Mouse (Mus musculus) embryonic facial prominence, embryonic 11.5 days (tissue): ENCODE results near the gene Zfp341. TPM values are rescaled to one million over a fixed set of nuclear protein-coding genes. Genes with fewer than 3 reads are reported as not detected.

Source experiments
- ATAC-seq: fragments of 200-750 bp; cut with Nextera tagmentation; replicated peaks from 2 replicates; pipeline ENCODE4 v1.8.0; 2017; ENCODE audit warnings: low read depth; ENCODE audit not compliant: insufficient number of reproducible peaks, low FRiP score, low TSS enrichment
- DNase-seq: peaks from one replicate; pipeline ENCODE4 v3.0.0-alpha.2; 2015; ENCODE audit warnings: low spot score
- H3K27ac ChIP-seq: fragments of 300-500 bp; sonication (generic); replicated peaks from 2 replicates; pipeline ENCODE4 v1.5.1; 2014; ENCODE audit warnings: mild to moderate bottlenecking, low read depth, low read length, control low read depth
- H3K27me3 ChIP-seq: fragments of 300-500 bp; sonication (generic); 2 replicates; pipeline ENCODE4 v1.6.1; 2014; ENCODE audit warnings: mild to moderate bottlenecking, low read length, moderate library complexity, mixed read lengths; ENCODE audit not compliant: control insufficient read depth, insufficient read depth
- H3K36me3 ChIP-seq: fragments of 300-500 bp; sonication (generic); replicated peaks from 2 replicates; pipeline ENCODE4 v1.6.1; 2014; ENCODE audit warnings: low read depth, mild to moderate bottlenecking, low read length, moderate library complexity, mixed read lengths; ENCODE audit not compliant: control insufficient read depth, insufficient read depth
- H3K4me1 ChIP-seq: fragments of 300-500 bp; sonication (generic); 2 replicates; pipeline ENCODE4 v1.6.1; 2014; ENCODE audit warnings: low read length, mixed read lengths; ENCODE audit not compliant: control insufficient read depth, insufficient read depth
- H3K4me2 ChIP-seq: fragments of 300-500 bp; sonication (generic); 2 replicates; pipeline ENCODE4 v1.6.1; 2014; ENCODE audit warnings: low read depth, mild to moderate bottlenecking, control low read depth, low read length, moderate library complexity
- H3K4me3 ChIP-seq: fragments of 300-500 bp; sonication (generic); 2 replicates; pipeline ENCODE4 v1.5.1; 2014; ENCODE audit warnings: low read depth, low read length, control low read depth
- H3K9ac ChIP-seq: fragments of 300-500 bp; sonication (generic); replicated peaks from 2 replicates; pipeline ENCODE4 v1.6.1; 2014; ENCODE audit warnings: mild to moderate bottlenecking, control low read depth, low read length
- H3K9me3 ChIP-seq: fragments of 300-500 bp; sonication (generic); replicated peaks from 2 replicates; pipeline ENCODE4 v1.6.1; 2016; ENCODE audit warnings: mild to moderate bottlenecking, low read length, inconsistent platforms, mixed read lengths; ENCODE audit not compliant: control insufficient read depth
- WGBS: fragments of 180-500 bp; shearing (Covaris S2); extraction: QIAGEN DNeasy Blood & Tissue Kit; methylation state at CpG from one replicate; pipeline ENCODE4 v1.1.7; 2014; 5-methylcytosine and 5-hydroxymethylcytosine counted together
- polyA plus RNA-seq: library from polyadenylated mRNA; unstranded; fragments of >200 nt; fragmentation: Nextera tagmentation; extraction: Ambion mirVana; gene quantifications from 2 replicates; pipeline ENCODE4 v1.2.1, GENCODE M21; 2014

Zfp341 gene
- polyA plus RNA-seq, 1 experiment from 2014 or later, result 0.60 TPM

DNA sequence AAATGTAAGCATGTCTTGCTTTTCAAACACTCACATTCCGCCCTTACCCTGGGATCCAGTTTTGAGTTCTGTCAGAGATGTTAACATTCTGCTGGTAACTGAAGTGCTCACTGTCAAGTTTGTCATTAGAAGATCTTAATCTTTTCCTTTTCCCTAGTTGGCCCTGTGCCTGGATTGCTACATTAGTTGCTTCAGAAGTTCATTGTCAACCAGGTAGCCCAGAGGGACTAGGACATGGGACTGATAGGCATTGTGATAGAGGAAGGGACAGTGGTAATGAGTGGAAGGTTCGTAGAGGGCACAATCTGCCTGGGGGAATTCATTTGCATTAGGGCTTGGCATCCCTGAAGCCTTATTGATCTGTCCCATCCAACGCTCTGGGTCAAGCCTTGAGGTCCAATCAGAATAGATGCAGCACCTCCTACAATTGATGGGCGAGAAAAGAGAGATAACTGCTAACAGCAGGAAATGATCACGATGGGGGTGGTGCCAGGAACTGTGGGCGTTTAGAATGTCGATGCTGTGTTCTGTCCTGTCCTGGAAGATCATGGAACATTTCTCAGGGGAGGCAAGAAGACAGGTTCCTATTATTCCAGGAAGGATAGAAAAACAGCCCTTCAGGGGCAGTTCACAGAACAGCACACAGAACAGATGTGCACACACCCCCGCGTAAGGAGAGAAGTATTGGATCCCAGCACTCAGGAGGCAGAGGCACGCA lies 3.9 kb upstream of the Zfp341 start:
- Histone ChIP-seq H3K36me3 (no peaks in the 10 kb centered on the region), H3K9me3 (no peaks in the 10 kb centered on the region), H3K4me2 (no peak overlapping the region), H3K4me1 (no peaks in the 10 kb centered on the region), H3K27me3 (no peaks in the 10 kb centered on the region), H3K27ac (no peak overlapping the region), H3K9ac (no peak overlapping the region), H3K4me3 (no peak overlapping the region)
- ATAC-seq (no peak), DNase-seq (no peak)
- 60% methylated on average over 10 of the region's 10 CpGs for WGBS

DNA sequence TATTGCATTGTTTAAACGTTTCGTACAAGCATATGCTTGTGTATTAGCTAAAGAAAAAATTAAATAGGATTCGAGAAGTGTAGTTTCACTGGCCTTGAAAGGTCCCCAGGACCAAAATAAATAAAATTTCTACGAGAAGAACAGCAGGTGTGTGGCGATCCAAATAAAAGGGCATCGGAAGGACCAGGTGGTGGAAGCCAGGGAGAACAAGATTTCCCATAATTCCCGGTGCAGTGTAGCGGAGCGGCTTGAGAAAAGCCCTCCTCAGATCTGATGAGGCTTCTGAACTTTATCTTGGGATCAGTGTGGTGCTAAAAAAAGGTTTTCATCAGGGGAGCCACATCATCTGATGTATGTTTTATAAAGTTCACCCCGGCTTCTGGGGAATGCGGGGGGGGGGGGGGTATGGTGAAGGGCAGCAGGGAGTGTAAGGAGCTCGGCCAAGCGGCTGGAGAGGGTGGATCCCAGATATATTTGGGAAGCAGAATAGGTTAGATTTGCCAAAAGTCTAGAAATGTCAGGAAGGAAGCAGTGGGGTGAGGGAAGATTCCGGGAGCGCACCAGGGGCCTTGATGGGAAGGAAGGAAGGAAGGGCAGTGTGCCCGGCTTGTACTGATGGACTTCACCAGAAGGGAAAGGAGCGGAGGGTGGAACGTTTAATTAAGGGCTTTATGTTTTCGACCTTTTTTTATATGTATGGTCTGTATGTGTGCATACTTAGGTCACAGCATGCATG lies 1.9 kb downstream of the Zfp341 start:
- no peak overlapping the region for H3K27ac ChIP-seq
- no peaks in the 10 kb centered on the region for H3K4me1 ChIP-seq
- H3K36me3 ChIP-seq, result no peaks in the 10 kb centered on the region
- no peaks in the 10 kb centered on the region for H3K27me3 ChIP-seq
- ATAC-seq (no peak), DNase-seq (no peak)
- no peak overlapping the region for H3K4me3 ChIP-seq
- no peak overlapping the region for H3K9ac ChIP-seq
- WGBS, result 76% methylated on average over 19 of the region's 19 CpGs
- H3K4me2 ChIP-seq, result no peak overlapping the region
- no peaks in the 10 kb centered on the region for H3K9me3 ChIP-seq

DNA sequence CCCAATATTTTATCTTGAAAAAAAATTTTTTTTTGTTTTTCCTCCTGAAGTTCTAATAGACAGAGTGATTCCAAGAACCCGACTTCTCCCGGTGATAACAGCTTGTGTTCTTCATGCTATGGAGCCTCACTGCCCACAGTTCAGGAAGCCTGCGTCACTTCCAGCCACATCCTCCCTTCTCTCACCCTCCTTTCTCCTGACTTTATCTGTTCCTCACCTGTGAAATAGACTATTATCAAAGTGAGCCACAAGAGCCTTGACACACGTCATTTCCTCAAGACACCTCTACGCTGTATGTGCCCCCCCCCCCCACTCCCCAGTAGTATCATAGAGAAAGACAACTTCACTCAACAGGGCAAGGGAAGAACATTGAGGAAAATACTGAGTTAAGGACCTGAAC lies 2.6 kb downstream of the Zfp341 start:
- 90% methylated on average over 5 of the region's 5 CpGs for WGBS

DNA sequence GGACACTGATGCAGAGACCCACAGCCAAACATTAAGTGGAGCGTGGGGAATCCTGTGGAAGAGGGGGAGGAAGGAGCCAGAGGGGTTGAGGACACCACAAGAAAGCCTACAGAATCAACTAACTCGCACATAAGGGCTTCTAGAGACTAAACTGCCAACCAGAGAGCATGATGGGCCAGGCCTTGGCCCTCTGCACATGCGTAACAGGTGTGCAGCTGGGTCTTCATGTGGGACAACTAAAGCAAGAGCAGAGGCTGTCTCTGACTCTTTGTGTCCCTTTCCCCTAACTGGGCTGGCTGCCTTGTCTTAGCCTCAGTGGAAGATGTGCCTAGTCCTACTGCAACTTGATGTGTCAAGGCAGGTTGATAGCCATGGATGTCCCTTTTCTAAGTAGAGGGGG lies 4.0 kb downstream of the Zfp341 start:
- Histone ChIP-seq H3K27me3 (no peaks in the 10 kb centered on the region), H3K27ac (no peak overlapping the region), H3K9ac (no peak overlapping the region), H3K4me3 (no peak overlapping the region), H3K4me1 (no peaks in the 10 kb centered on the region), H3K4me2 (no peak overlapping the region), H3K9me3 (no peaks in the 10 kb centered on the region), H3K36me3 (no peaks in the 10 kb centered on the region)
- no peak for ATAC-seq
- no peak for DNase-seq
- 86% methylated on average over 3 of the region's 3 CpGs for WGBS

More for the DNA sequence above, 2.6 kb downstream of the Zfp341 start:
- H3K4me3 ChIP-seq, result no peak overlapping the region
- no peak overlapping the region for H3K4me2 ChIP-seq
- DNase-seq, result no peak
- H3K9ac ChIP-seq, result no peak overlapping the region
- no peak for ATAC-seq
- H3K9me3 ChIP-seq, result no peaks in the 10 kb centered on the region
- no peaks in the 10 kb centered on the region for H3K36me3 ChIP-seq
- no peaks in the 10 kb centered on the region for H3K4me1 ChIP-seq
- H3K27me3 ChIP-seq, result no peaks in the 10 kb centered on the region
- no peak overlapping the region for H3K27ac ChIP-seq

DNA sequence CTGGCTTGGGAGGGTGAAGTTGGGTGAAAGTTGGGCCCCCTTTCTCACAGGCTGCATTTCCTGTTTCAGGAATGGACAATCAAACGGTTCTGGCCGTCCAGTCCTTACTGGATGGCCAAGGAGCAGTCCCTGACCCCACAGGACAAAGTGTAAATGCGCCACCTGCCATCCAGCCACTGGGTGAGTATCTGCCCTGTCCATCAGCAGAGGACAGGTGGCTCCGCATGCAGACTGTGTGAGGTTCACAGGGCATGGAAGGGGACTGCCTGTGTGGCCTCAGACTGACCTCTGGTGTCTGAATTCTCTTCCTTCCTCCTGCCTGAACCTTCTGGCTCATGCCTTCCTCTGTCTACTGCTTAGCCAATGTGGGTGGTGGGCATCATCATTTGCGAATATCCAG lies 8.6 kb downstream of the Zfp341 start:
- Histone ChIP-seq H3K9me3 (no peaks in the 10 kb centered on the region), H3K27ac (no peak overlapping the region), H3K4me2 (no peak overlapping the region), H3K36me3 (no peaks in the 10 kb centered on the region), H3K9ac (no peak overlapping the region), H3K4me3 (no peak overlapping the region), H3K27me3 (no peaks in the 10 kb centered on the region), H3K4me1 (no peaks in the 10 kb centered on the region)
- ATAC-seq, result no peak
- DNase-seq, result no peak
- 76% methylated on average over 5 of the region's 5 CpGs for WGBS

DNA sequence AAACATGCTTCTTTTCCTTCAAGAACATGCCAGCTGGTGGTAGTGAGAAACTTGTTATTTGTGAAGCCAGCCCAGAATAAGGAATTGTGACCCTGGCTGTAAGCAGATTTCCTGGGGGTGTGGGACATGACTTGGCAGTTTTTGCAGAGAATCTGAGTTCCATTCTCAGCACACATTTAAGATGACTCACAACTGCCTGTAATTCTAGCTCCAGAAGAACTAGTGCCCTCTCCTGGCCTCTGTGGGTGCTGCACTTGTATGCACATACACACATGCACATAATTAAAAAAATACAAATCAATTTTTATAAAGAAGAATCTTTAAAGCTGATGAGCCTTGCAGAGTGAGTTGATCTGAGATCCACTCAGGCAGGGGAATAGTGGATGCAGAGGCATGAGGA lies 11.0 kb downstream of the Zfp341 start:
- no peak overlapping the region for H3K4me3 ChIP-seq
- no peak overlapping the region for H3K9ac ChIP-seq
- no peak overlapping the region for H3K4me2 ChIP-seq
- H3K27me3 ChIP-seq, result no peaks in the 10 kb centered on the region
- DNase-seq (no peak), ATAC-seq (no peak)
- no peaks in the 10 kb centered on the region for H3K4me1 ChIP-seq
- no peaks in the 10 kb centered on the region for H3K36me3 ChIP-seq
- no peak overlapping the region for H3K27ac ChIP-seq
- no peaks in the 10 kb centered on the region for H3K9me3 ChIP-seq

DNA sequence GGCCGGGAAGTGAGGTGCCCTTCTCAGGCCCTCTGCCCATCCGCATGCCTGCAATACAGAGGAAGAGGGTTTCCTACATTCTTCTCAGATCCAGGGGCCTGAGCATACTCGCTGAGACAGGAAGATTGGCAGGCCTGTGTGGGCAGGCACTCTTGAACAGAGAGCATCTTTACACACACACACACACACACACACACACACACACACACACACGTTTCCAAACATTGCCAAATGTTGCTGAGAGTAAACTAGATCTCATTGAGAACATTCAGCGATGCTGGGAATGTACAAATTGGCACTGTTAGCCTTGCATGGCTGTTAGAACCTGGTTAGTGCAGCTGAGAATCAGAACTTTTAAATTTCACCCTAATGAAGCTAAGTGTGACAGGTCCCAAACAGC lies 17.4 kb downstream of the Zfp341 start:
- Histone ChIP-seq H3K36me3 (no peaks in the 10 kb centered on the region; the same call in 1 of the 2 replicates), H3K27me3 (no peaks in the 10 kb centered on the region), H3K4me1 (no peaks in the 10 kb centered on the region), H3K9ac (no peak overlapping the region), H3K9me3 (no peaks in the 10 kb centered on the region), H3K27ac (no peak overlapping the region), H3K4me3 (no peak overlapping the region), H3K4me2 (no peak overlapping the region)
- DNase-seq, result no peak
- no peak for ATAC-seq
- 80% methylated on average over 5 of the region's 5 CpGs for WGBS

DNA sequence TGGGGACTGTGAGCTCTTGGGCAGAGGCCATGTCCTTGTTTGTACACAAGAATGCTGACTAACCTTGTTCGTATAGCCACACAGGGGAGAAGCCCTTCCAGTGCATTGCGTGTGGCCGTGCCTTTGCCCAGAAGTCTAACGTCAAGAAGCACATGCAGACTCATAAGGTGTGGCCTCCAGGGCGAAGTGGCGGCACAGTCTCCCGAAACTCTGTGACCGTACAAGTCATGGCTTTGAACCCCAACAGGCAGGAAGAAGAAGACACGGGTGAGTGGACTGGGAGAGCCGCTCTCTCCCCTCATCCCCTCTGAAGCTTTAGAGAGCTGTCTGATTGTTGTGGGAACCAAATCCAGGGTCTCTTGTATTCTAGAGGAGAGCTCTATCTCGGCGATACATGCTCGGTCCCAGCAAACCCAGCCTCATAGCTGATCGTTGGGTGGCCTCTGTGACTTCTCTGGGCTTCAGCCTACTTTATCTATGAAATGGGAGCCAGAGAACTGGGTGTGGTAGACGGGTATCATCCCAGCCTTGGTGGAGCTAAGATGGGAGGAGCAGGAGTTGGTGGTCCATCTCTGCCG lies 19.2 kb downstream of the Zfp341 start:
- Histone ChIP-seq H3K9ac (no peak overlapping the region), H3K4me2 (no peak overlapping the region), H3K27me3 (no peaks in the 10 kb centered on the region), H3K36me3 (no peaks in the 10 kb centered on the region; the same call in 1 of the 2 replicates), H3K27ac (no peak overlapping the region), H3K4me1 (no peaks in the 10 kb centered on the region), H3K4me3 (no peak overlapping the region), H3K9me3 (no peaks in the 10 kb centered on the region)
- no peak for ATAC-seq
- no peak for DNase-seq
- WGBS, result 92% methylated on average over 16 of the region's 16 CpGs
